Mouse (Mus musculus) right cerebral cortex, postnatal 36 days (tissue): ENCODE measurements around the gene Myb.

Source experiments
- DNase-seq, 2 experiments: peaks; one replicate each; pipeline ENCODE4 v3.0.0; 2022; ENCODE audit warnings: low spot score in 2 of 2, mixed read lengths in 1 of 2

The Myb gene

DNA sequence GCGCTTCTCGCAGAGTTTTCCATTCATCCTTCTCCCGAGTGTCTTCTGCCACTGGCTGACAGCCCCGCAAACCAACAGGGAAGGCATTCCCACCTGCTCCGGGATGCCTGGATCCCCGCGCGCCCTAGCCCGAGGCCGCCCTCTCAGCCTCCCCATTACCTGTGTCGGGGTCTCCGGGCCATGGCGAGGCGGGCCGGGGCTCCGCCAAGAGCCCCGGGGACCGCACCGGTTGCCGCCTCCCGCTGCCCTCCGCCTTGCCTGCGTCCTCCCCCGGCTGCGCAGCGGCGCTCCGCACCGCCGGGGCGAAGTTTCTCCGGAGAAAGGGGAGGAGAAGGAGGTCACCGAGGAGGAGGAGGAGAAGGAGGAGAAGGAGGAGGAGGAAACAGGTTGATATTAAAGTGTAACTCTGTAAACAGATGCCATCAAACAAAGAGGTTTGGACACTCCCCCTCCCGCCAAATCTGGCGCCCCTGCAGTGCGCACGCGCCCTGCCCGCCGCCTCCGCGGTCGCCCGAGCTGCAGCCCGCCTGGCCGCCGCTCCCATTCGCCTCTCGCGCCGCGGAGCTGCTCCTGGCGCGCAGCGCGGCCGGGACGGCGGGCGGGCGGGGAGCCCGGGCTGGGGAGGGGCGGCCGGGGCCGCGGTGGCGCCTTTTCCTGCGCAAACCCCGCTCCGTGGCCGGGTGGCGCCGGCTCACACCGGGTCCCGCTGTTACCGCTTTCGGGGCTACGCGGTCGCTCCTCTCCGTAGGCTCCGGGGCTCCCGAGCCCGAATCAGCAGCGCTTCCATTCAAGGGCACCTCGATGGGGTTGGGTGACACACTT is at the start of gene Myb:
Myb (minus strand) TSS at position 448 of the 822 bp plus-strand sequence.
- DNase-seq: no peak

DNA sequence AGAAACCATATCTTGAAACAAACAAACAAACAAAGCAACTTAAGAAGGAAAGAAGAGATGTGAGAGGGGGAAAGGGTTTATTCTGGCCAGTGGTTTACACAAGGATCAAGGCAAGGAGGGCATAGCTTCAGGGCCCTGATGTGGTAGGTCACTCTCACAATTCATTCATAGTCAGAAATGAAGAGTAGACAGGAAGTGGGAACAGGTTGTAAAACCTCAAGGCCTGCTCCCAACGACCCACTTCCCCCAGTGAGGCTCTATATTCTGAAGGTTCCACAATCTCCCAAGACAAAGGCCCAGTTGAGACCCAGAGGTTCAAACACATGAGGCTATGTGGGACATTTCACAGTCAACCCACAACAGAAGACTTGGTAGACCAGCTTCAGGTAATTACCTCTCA is 46.6 kb upstream of the Myb start:
- no peak for DNase-seq

DNA sequence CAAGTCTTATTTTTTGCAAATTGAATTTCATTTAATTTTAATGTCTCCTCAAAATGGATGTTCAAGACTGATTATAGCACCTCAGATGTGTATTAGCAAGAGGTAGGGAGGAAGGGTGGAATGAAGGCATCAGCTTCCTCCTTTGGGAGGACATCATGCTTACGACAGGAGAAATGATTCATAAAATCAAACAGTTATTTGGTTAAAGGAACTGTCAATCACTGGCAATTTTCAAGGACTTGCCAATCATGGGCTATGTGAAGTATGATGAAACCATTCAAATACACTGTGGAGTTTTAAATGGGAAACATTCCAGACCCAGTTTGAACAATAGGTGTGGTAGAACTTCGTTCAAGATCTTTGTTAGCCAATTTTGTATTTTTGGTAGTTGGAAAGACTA is 45.4 kb upstream of the Myb start:
- DNase-seq: no peak

DNA sequence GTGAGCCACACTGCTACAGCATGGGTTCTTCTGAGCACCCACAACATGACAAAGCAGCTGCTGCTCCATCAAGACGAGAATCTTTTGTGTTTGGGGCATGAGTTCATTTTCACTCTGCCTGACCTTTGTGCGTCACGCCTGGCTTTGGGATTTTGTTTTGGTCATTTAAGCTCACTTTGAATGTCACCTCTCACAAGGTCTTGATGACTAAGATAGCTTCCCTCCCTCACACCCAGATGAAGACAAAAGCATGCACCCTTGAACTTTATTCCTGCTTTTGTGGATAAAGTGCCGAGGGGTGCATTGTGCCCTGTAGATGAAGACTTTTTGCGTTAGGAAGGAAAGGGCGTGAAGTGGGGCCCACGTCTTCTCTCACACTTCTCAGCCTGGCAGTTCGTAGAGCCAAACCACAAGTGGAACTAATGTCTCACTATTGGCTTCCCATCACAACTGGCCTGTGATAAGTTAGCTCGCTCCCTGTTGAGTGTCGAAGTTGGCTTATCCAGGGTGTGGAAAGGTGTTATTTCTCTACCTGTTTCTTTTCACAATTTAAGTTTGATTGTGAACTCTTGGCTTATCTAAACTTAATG is 43.8 kb upstream of the Myb start:
- no peak for DNase-seq

DNA sequence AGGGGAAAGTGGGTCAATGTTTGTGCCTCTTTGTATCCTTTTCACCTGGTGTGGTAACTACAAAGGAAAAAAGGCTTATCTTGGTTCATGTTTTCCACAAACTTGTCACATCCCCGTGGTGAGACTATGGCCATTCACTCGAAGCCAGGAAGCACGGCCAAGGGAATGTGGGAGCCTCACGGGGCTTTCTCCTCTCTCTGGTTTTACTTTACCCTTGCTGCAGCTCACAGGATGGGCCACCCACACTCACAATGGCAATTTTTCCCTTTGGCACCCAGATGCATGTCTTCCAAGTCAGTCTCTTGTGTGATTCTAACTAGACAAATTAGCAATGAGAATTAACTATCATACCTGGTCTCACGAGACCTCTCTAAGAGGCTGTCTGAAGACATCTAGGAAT is 43.1 kb upstream of the Myb start:
- no peak for DNase-seq

DNA sequence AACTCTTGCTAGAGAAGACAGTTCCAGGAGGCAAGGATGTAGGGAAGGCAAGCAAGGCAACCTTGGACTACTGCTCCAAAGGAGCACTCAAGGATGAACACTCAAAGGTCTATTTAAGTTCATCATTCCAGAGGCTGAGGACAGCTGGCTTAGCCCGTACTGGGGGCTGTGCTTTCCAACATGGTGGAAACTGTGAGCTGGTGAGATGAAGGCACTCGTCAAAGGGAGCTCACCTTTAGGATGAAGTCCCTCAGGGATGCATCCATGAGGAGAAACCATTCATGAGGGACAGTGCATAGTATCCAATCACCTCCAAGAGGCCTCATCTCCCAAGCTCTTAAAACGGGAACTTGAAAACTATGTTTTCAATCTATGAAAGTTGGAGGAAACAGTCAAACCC is 42.7 kb upstream of the Myb start:
- no peak for DNase-seq

DNA sequence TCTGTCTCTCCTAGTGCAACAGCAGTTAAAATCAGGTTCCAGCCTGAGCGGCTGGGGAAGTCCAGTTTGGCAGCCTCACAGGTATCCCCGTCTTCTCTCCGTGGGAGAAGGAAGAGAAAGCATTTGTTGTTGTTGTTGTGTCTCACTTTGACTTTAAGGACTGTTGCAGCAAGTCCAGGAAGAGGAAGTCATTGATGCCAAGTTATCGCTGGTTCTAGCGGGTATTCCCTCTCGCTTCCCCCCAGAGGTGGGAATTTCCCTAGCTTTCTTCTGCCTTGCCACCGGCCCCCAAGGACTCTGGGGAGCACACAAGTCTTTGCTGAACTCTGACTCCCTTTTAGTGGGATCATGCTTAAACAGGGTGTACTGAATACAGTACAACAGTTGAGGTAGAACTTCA is 40.0 kb upstream of the Myb start:
- no peak for DNase-seq

DNA sequence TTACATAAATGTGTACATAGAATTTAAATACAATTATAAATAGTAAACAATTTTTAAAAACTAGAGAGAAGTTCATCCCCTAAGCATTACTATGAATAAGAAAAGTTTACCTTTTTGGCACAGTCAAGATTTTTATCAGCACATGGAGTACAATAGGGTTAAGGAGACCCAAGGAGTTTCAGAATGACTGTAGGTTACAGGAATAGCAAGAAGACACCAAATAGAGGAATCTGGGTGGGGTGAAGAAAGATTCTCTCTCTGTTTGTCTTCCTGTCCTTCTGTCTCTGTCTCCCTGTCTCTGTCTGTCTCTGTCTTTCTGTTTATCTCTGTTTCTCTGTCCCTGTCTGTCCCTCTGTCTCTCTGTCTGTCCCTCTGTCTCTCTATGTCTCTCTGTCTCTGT is 39.5 kb upstream of the Myb start:
- DNase-seq: no peak

DNA sequence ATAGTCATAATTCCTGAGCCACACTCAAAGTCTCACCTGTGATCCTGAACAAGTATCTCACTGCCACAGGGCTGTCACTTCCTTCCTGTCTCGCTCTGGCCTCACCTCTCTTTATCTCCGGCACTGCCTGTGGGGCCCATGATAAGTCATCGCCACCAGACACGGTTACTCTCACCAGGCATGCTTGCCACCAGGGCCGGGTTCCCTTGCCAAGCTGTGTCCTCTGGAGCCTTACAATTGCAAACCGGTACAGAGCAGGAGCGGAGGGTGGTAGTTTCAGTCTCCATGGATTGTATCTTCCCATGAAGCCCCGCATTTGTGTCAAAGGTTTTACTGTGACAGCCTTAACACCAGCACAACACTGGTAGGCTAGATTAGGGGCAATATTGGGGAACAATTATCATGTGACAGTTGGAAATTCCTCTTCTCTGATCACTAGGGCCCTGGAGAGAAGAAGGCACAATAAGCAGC is 35.9 kb upstream of the Myb start:
- no peak for DNase-seq

DNA sequence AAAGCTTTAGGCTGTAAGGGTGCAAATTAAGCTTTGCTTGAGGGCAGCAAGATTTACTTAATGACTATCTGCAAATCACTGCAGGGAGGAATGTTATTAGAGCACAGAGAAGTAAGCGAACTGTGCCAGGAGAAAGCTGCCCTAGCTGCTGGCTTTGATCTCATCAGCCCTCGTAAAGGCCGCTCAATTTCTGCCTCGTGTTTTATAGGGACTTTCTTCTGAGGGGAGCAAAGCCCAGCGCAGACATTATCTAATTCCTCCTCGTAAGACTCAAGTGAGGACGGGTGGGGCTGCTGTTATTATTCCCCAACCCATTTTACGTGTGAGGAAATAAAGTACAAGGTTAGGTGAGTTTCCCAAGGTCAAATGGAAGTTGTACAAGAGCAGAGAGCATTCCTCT is 34.8 kb upstream of the Myb start:
- no peak for DNase-seq

DNA sequence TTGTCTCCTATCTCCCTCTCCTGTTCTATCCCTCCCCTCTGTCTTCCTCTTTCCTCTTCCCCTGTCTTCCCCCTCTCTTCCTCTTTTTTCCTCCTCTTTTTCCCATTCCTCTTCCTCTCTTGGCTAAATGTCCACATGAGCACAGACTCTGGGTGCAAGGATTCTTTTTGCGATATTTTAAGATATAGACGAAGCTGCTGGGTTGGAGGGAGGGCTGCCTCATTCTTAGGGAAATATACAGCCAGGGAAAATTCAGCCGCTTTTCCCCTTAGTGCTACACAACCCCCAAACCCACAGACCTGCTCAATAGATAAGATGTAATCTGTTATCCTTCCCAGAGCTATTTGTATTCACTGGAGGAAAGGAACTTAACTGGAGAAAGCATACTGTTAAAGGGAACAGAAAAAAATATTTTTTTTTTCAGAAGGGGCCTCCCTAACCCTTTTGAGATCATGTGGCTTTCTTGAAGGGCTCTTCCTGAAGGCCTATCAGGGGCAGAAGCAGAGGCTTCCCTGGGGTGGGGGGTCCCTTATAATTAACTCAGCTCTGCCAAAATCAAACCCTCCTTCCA is 33.2 kb upstream of the Myb start:
- no peak for DNase-seq

DNA sequence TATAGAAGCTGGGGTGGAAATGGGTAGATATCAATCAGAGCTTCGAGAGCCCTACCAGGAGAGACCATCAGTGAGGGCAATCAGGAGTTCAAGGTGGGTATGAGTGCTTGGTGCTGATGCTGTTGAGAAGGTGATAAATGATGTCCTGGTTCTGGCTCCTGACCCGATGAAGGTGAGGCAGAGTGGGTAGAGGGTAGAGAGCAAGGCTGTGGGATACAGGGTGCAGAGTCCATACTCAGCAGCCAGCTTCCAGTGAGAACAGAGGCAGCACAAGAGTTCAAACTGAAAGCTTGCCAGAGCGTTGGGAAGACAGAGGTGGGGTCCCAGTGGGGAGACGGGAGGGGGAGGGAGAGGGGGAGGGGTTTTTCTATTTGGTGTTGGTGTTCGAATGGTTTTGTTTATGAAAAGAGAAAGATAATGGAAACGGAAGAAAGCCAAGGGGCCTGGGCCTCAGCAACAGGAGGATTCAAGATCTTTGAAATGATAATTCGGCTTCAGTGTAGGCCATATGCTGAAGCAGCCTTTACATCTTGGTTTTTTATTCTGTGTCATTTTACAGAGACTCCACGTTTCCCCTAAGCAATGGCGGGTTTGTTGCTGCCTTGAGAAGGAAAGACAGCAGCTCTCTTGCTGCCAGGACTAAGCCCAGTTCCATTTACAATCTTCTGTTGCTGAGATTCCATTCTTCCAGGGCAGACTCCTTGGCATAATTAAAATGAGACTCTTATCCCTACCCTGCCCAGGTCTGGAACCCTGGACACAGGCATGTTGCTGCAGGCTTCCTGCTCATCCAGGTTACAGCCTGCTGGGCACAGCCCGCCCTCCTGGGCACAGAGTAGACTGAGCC is 32.5 kb upstream of the Myb start:
- DNase-seq: no peak

DNA sequence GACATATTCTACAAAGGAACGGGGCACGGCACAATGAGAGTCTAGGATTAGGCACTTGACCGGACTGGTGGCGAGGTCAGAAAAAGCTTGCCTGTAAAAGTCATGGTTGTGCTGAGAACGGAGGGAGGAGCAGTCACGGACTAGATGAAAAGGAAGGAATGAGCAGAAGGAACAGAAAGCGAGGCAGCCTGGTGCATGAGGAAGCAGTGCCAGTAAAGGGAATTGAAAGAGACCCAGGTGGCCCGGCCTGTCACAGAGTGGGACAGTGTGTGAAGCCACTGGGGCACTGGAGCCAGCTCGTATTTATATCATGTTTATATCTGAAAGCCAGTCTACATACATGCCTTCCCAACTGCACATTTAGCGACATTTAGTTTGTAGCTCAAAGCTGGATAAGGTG is 31.7 kb upstream of the Myb start:
- no peak for DNase-seq

DNA sequence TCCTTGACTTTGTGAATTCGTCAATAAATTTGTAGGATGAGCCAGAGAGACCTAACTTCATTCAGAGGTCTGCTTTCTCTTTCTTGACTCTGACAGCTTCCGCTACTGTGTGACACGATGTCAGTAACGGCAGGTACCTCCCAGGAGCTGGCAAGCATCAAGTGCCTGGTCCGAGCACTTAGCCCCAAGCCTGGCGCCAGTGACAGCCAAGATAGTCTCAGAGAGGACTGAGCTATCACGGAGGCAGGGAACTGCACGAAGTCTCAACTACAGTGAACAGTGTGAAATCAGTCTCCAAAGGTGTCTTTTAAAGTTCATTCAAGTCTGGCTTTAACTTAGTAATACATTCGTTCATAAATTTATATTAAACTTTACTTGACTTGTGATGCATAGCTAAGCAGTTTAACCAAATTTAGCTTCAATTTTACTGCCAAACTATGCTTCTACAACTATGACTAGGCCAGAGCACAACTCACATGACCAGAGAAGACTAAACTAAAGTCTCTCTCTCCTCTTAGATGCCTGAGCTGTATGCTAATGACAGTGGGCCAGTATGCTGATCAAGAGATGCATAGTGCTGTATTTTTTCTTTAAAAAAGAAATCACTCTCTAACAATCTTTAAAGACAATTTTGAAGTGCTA is 29.1 kb upstream of the Myb start:
- no peak for DNase-seq

DNA sequence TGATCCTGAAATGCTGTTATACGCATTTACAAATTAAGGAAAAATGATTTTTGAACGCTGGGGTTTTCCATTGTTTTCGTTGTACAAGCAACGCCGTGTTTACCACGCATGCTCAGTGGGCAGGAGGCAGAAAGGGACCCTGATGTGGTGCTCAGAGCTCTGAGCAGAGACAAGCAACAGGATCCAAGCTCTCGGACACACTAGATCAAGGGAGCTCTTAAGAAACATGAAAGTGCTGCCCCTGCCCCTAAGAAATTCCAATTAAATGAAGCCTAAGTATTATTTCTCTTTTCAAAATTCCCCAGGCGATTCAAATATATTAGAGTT is 28.5 kb upstream of the Myb start:
- DNase-seq: no peak

DNA sequence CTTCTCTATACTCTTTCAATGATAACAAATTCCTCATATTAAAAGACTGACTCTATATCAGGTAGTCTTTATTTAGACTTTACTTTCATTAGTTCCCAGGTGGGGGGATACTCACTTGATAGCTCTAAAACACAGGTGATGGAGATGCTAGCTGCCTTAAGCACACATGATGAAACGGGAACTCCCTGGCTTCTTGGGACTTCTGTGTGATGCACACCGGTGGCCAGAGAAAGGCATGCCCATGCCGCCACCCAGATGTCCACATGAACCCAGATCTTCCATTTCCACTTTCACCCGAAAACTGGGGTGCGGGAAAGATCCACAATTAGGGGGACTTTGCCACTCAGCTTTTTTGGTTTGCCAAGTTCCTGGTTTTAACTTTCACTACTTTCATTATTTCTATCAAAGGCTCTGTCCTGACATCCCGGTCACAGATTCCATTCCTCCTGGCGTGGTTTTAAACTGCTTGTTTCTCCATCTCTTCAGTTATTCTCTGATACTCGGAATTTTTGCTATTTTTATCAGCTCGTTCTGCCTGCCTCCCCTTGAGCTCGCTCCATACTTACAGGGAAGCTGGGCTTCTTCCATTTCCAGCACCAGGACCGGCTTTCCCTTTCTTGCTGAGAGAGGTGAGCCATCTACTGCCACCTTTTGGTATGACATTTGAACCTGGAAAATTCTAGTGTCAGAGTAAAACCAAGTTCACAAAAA is 27.9 kb upstream of the Myb start:
- peak; percentile 5 to 20 for DNase-seq

DNA sequence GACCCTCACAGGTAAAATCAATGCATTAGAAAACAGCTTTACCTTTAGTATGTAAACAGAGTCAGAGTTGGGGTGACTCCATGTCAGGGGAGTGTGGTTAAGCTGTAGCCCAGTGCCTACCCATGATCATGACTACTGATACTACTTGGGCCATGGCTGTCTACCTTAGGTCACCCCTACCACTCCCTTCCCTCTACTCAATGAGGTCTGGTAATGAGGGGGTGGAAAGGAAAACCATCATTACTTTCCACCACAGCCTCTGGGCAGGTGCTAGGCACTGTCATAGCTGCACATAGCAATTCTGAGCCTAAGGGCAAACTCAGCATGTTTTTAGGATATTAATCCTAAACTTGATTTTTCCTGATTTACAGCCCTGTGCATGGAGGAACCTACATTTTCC is 27.1 kb upstream of the Myb start:
- no peak for DNase-seq

DNA sequence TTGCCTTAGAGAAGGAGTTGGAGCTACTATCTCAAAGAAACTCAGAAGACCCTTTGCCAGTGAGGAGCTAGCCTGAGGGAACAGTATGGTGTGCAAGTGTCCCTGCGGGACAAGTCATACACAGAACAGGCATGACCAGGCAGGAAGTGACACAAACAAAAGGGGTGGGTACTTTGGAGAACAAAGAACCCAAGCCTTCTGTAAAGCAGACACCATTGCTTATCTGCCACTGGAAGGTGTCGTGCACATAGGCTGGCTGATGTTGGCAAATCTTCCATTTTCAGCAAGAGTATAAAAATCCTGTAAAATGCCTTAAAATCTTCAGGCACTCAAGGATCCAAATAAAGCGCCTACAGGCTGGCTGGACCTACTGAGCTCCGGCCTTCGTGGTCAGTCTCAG is 25.9 kb upstream of the Myb start:
- DNase-seq: no peak

DNA sequence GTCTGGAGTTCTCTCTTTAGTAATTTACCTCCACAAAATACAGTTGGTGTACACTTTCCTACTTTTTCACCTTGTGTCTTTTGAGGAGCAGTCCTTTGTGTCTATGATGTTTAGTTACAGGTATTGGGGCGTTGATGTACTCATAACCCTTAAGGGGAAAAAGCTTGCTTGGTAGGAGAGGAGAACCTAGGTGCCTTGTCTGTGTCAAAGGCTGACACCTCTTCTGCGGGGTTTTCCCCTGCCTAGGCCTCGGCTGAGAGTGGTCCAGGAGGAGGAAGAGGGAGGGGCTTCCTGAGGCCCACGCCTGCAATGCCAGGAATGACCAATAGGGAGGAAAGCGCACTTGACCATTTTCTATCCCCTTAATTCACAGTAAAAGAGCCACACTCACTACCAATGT is 17.9 kb upstream of the Myb start:
- no peak for DNase-seq

DNA sequence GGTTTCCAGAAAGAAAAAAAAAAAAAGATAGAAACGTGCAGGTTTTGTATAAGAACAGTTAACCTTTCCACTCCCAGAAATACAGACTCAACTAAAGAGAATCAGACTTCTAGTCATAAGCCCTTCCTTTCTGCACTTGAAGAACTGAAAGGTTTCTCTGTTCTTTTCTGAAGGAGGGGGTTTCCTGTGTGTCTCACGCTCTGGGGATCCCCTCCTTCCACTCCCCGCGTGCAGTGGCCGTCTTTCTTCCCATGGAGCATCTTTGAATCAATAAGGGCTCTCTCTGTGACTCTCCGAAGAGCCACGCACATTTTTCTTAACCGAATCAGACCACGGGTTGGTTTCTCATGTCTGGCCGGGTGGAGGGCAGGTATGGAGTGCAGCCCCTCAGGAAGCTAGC is 17.5 kb upstream of the Myb start:
- DNase-seq: no peak

DNA sequence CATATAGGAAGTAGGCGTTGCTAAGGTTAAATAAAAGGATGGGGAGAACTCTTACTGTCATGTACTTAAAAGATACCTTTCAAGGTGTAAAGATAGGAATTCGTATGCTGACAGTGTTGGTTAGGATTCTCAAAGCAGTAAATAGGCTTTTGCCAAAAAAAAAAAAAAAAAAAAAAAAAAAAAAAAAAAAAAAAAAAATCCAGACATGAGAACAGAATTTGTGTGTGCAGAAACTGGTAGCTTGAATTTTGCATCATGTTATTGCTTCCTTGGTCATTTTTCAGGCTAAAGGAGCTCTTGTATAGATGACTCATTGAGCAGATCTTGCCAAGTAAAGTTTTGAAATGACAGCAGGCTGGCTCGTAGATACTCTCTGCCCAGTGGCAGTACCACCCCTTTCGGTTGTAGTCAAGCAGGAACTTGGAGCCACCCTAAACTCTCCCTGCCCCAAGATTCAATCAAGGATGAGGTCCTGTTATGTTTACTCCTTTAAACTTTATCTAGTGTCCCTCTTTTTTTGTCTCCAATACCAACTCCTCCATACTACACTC is 11.9 kb upstream of the Myb start:
- DNase-seq: no peak
